Mouse (Mus musculus) brain, embryonic 14.5 days (tissue): Measurements from ENCODE around the gene Epn1.

Experiments used
- CTCF ChIP-seq: fragments of 200-500 bp; IDR thresholded peaks from 2 replicates; pipeline ENCODE4 v1.5.1; 2012; ENCODE audit warnings: inconsistent platforms, mild to moderate bottlenecking, moderate library complexity, borderline replicate concordance; ENCODE audit not compliant: insufficient read depth, insufficient read length; ENCODE audit errors: extremely low read depth
- POLR2A ChIP-seq: fragments of 200-500 bp; IDR thresholded peaks from 2 replicates; pipeline ENCODE4 v1.6.1; 2012; ENCODE audit warnings: mild to moderate bottlenecking, inconsistent platforms, borderline replicate concordance; ENCODE audit not compliant: poor library complexity, insufficient read depth, insufficient read length, severe bottlenecking; ENCODE audit errors: extremely low read depth

DNA sequence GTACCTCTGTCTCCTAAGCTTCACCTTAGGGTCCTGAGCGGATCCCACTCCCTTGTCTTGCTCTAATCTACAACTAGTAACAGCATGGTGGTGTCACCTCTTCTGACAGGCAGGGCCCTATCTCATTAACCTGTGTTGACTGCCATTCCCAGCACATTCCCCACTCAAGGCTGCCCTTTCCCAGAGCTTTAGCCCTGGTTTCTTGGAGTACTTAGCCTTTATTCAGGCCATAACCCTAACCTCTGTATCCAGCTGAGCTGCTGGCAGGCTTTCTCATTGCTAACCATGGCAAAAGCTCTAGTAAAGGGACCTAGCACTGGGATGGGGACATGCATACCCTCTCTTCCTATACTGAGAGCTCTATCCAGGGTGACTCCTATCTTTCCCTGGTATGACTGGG lies 21.4 kb upstream of the Epn1 start:
- TF ChIP-seq CTCF (no peak), POLR2A (no peak)
